7 mouse cellular contexts compared by ENCODE assay signal in genomic region chr11:103411981-103412949, GRCm38 (mm10). TPM values are rescaled to one million over a fixed set of nuclear protein-coding genes. Genes with fewer than 3 reads are reported as not detected.
DNase-seq lines count a peak whose midpoint lies in the region; ATAC-seq lines count a peak whose summit lies in the region.

Gene Plekhm1, minus strand, starts transcription at chr11:103412687.

- DNase-seq in adrenal gland, adult 8-10 months = peak; percentile 94
- peak; percentile 91 for DNase-seq in embryo, embryonic 9.5 days (ENCODE audit: extremely low spot score)
- peak; percentile 87 to 95 for DNase-seq in gastrocnemius, postnatal 4 days (ENCODE audit: low spot score in 2 of 2)
- DNase-seq in left cerebral cortex, postnatal 36 days (ENCODE audit: low spot score in 2 of 2) = peak; percentile 93 to 94
- DNase-seq in midbrain, embryonic 11.5 days (ENCODE audit: low spot score, missing footprints) = peak; percentile 99
- peak; percentile 87 for DNase-seq in skeletal muscle tissue, adult 2 months (ENCODE audit: low read depth, low spot score)

- intact Hi-C loops in left cerebral cortex, postnatal 36 days (cut with DNase I) = no loop called here

- H3K27me3 ChIP-seq in intestine, embryonic 16.5 days (replicated peaks; ENCODE audit: control insufficient read depth, insufficient read depth, low read length) = no peaks in the 10 kb centered on the region
- H3K27me3 ChIP-seq in midbrain, embryonic 11.5 days (ENCODE audit: control insufficient read depth, insufficient read depth, low read length) = no peaks in the 10 kb centered on the region

- no peaks in the 10 kb centered on the region for H3K36me3 ChIP-seq in intestine, embryonic 16.5 days (ENCODE audit: control insufficient read depth, insufficient read depth, low read length)
- H3K36me3 ChIP-seq in midbrain, embryonic 11.5 days (ENCODE audit: control insufficient read depth, insufficient read depth, low read length) = no peaks in the 10 kb centered on the region

- peak within 1 kb of the TSS; percentile 93 for H3K9ac ChIP-seq in intestine, embryonic 16.5 days (ENCODE audit: low read depth, low read length)
- peak within 1 kb of the TSS; percentile 83 for H3K9ac ChIP-seq in midbrain, embryonic 11.5 days (ENCODE audit: low read length)

- H3K4me3 ChIP-seq in intestine, embryonic 16.5 days (ENCODE audit: low read length) = peak within 1 kb of the TSS; percentile 84
- peak within 1 kb of the TSS; percentile 86 for H3K4me3 ChIP-seq in midbrain, embryonic 11.5 days (ENCODE audit: low read depth, low read length)

- peak within 1 kb of the TSS; percentile 91 for H3K27ac ChIP-seq in intestine, embryonic 16.5 days (ENCODE audit: low read length)
- H3K27ac ChIP-seq in midbrain, embryonic 11.5 days (ENCODE audit: low read depth, low read length) = no peak within 1 kb of the TSS; the same call in 1 of the 2 replicates

- ATAC-seq in intestine, embryonic 16.5 days = peak; percentile 99
- ATAC-seq in midbrain, embryonic 11.5 days (ENCODE audit: low FRiP score) = peak; percentile 98

- no peaks in the 10 kb centered on the region for H3K9me3 ChIP-seq in intestine, embryonic 16.5 days (ENCODE audit: control insufficient read depth, low read length)
- H3K9me3 ChIP-seq in midbrain, embryonic 11.5 days (ENCODE audit: control insufficient read depth, low read length) = no peaks in the 10 kb centered on the region

- H3K4me1 ChIP-seq in intestine, embryonic 16.5 days (ENCODE audit: control insufficient read depth, insufficient read depth, low read length) = peaks cover 4% of the 10 kb centered on the region; the same call in 1 of the 2 replicates
- H3K4me1 ChIP-seq in midbrain, embryonic 11.5 days (ENCODE audit: control insufficient read depth, insufficient read depth, low read length) = peaks cover 10% of the 10 kb centered on the region; the same call in 1 of the 2 replicates

- under 1% methylated on average over 66 of the region's 67 CpGs for WGBS in intestine, embryonic 16.5 days
- WGBS in midbrain, embryonic 11.5 days = under 1% methylated on average over 61 of the region's 67 CpGs

- H3K4me2 ChIP-seq in intestine, embryonic 16.5 days (ENCODE audit: low read depth, low read length) = peak within 1 kb of the TSS; percentile 90
- H3K4me2 ChIP-seq in midbrain, embryonic 11.5 days = peak within 1 kb of the TSS; percentile 84

RNA-seq across cellular contexts. Expression of gene Plekhm1, which starts in this region (rescaled TPM):
- 10 to 100 TPM; 21.9 to 27.6 (median 26.0) TPM for total RNA-seq in adrenal gland, adult 8-10 months (2022)
- total RNA-seq in gastrocnemius, postnatal 4 days (2021) = 10 to 100 TPM; 12.0 to 12.8 TPM
- 6.1 and 7.0 TPM in 2 replicates for polyA plus RNA-seq in intestine, embryonic 16.5 days (2015; fragmentation: Nextera tagmentation; extraction: Ambion mirVana)
- total RNA-seq in left cerebral cortex, postnatal 36 days (2021) = 10 to 100 TPM; 16.3 to 18.8 TPM
- polyA plus RNA-seq in midbrain, embryonic 11.5 days (2014; fragmentation: Nextera tagmentation; extraction: Ambion mirVana) = 6.4 and 7.6 TPM in 2 replicates
